Mouse (Mus musculus): ENCODE measurements around the gene Gm28230. TPM values are rescaled to one million over a fixed set of nuclear protein-coding genes. Genes with fewer than 3 reads are reported as not detected.

Gene Gm28230
- polyA plus RNA-seq, 1 experiment: 0.18 TPM

- Histone ChIP-seq H3K4me1 (ENCODE audit: control insufficient read depth, insufficient read depth, low read length) (no peaks in the 10 kb centered on the region), H3K4me3 (replicated peaks; ENCODE audit: extremely low read depth, low read depth, low read length) (no peak overlapping the region)
- no peak for TF ChIP-seq POLR2A (IDR thresholded peaks at IDR 0.05; ENCODE audit: borderline replicate concordance, extremely low read depth, low read depth, low read length)
- no peak for TF ChIP-seq CTCF (IDR thresholded peaks at IDR 0.05; ENCODE audit: insufficient read depth, low read length)
- no peak for DNase-seq
- WGBS: 8% methylated on average over 26 of the region's 26 CpGs
Observed at GRCm38 (mm10) chr2:74703720-74704392, 22.7 kb upstream of the Gm28230 start.

- WGBS: 4% methylated on average over 47 of the region's 52 CpGs
- no peak for DNase-seq
- Histone ChIP-seq H3K4me1 (ENCODE audit: control insufficient read depth, insufficient read depth, low read length) (no peaks in the 10 kb centered on the region), H3K4me3 (replicated peaks; ENCODE audit: extremely low read depth, low read depth, low read length) (no peak within 1 kb of the TSS)
- TF ChIP-seq CTCF (IDR thresholded peaks at IDR 0.05; ENCODE audit: insufficient read depth, low read length) (no peak), POLR2A (IDR thresholded peaks at IDR 0.05; ENCODE audit: borderline replicate concordance, extremely low read depth, low read depth, low read length) (no peak)
Observed at GRCm38 (mm10) chr2:74704393-74704998, 22.0 kb upstream of the Gm28230 start, which contains the start of gene Hoxd8. TSS of gene Hoxd8 (plus strand) at chr2:74704615.

DNA sequence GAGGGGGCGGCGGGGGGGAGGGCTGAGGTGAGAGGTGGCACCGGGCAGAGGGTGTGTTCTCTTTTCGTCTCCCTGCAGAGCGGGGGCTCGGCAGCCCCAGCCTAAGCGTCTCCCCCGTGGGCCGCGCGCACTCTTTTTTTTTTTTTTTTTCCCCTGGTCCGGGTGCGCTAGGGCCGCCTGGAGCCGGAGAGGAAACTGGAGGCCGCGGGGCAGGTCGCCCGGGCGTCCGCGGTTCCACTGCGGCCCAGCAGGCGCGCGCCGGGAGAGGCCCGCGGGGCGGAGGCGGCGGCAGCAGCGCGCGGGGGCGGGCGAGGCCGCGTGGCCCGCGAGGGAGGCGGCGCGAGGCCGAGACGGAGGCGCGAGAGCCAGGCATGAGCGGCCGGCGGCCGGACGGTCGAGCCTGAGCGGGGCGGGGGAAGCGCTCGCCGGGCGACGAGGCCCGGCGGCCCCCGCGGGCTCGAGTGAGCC, 21.5 kb upstream of the Gm28230 start:
- no peak for TF ChIP-seq CTCF (IDR thresholded peaks at IDR 0.05; ENCODE audit: insufficient read depth, low read length)
- Histone ChIP-seq H3K4me1 (ENCODE audit: control insufficient read depth, insufficient read depth, low read length) (no peaks in the 10 kb centered on the region), H3K4me3 (replicated peaks; ENCODE audit: extremely low read depth, low read depth, low read length) (no peak overlapping the region)
- DNase-seq: no peak
- under 1% methylated on average over 64 of the region's 66 CpGs for WGBS

DNA sequence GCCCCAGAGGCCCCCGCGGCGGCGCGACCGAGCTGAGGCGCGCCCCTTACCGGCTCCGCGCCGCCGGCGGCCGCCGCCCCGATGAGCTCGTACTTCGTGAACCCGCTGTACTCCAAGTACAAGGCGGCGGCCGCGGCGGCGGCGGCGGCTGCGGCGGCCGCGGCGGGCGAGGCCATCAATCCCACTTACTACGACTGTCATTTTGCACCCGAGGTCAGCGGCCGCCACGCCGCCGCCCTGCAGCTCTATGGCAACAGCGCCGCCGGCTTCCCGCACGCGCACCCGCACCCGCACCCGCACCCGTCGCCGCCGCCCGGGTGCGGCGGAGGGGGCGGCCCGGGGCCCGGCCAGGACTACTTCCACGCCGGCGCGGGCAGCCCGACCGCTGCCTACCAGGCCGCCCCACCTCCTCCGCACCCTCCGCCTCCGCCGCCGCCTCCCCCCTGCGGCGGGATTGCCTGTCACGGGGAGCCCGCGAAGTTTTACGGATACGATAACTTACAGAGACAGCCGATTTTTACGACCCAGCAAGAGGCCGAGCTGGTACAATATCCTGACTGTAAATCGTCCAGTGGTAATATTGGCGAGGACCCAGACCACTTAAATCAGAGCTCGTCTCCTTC, 20.9 kb upstream of the Gm28230 start:
- 3% methylated on average over 82 of the region's 85 CpGs for WGBS
- no peak for TF ChIP-seq POLR2A (IDR thresholded peaks at IDR 0.05; ENCODE audit: borderline replicate concordance, extremely low read depth, low read depth, low read length)
- TF ChIP-seq CTCF (IDR thresholded peaks at IDR 0.05; ENCODE audit: insufficient read depth, low read length): no peak
- no peak for DNase-seq
- no peaks in the 10 kb centered on the region for H3K4me1 ChIP-seq (ENCODE audit: control insufficient read depth, insufficient read depth, low read length)
- no peak overlapping the region for H3K4me3 ChIP-seq (replicated peaks; ENCODE audit: extremely low read depth, low read depth, low read length)

- Histone ChIP-seq H3K4me3 (replicated peaks; ENCODE audit: extremely low read depth, low read depth, low read length) (no peak overlapping the region), H3K4me1 (ENCODE audit: control insufficient read depth, insufficient read depth, low read length) (no peaks in the 10 kb centered on the region)
- DNase-seq: no peak
- WGBS: 6% methylated on average over 13 of the region's 13 CpGs
- TF ChIP-seq POLR2A (IDR thresholded peaks at IDR 0.05; ENCODE audit: borderline replicate concordance, extremely low read depth, low read depth, low read length): no peak
- no peak for TF ChIP-seq CTCF (IDR thresholded peaks at IDR 0.05; ENCODE audit: insufficient read depth, low read length)
Observed at GRCm38 (mm10) chr2:74706393-74706960, 20.1 kb upstream of the Gm28230 start.

GRCm38 (mm10) chr2:74707599-74707998, 18.9 kb upstream of the Gm28230 start:
- Histone ChIP-seq H3K4me3 (replicated peaks; ENCODE audit: extremely low read depth, low read depth, low read length) (no peak overlapping the region), H3K4me1 (ENCODE audit: control insufficient read depth, insufficient read depth, low read length) (no peaks in the 10 kb centered on the region)
- 27% methylated on average over 7 of the region's 7 CpGs for WGBS
- DNase-seq: no peak
- TF ChIP-seq CTCF (IDR thresholded peaks at IDR 0.05; ENCODE audit: insufficient read depth, low read length) (no peak), POLR2A (IDR thresholded peaks at IDR 0.05; ENCODE audit: borderline replicate concordance, extremely low read depth, low read depth, low read length) (no peak)

DNA sequence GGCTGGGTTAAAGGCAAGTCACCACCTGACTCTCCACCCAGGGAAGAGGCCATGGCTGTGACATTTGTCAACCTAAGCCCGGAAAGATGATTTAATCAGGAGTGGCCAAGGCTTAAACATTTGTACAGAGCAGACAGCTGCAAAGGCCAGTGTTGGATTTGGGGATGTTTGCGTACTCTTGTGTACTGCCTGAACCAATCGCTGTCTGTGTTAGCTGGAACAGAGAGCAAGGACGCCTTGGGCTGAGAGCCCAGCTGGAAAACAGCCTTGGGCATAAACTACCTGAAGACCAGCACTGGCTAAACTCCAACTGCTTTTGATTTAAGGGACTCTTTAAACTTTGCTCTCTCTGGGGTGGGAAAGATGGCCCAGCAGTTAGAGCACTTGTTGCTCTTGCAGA, 17.9 kb upstream of the Gm28230 start:
- TF ChIP-seq POLR2A (IDR thresholded peaks at IDR 0.05; ENCODE audit: borderline replicate concordance, extremely low read depth, low read depth, low read length) (no peak), CTCF (IDR thresholded peaks at IDR 0.05; ENCODE audit: insufficient read depth, low read length) (no peak)
- no peaks in the 10 kb centered on the region for H3K4me1 ChIP-seq (ENCODE audit: control insufficient read depth, insufficient read depth, low read length)
- no peak overlapping the region for H3K4me3 ChIP-seq (replicated peaks; ENCODE audit: extremely low read depth, low read depth, low read length)
- no peak for DNase-seq
- WGBS: 21% methylated on average over 4 of the region's 4 CpGs

GRCm38 (mm10) chr2:74709465-74710419, 16.8 kb upstream of the Gm28230 start:
- Histone ChIP-seq H3K4me1 (ENCODE audit: control insufficient read depth, insufficient read depth, low read length) (no peaks in the 10 kb centered on the region), H3K4me3 (replicated peaks; ENCODE audit: extremely low read depth, low read depth, low read length) (no peak overlapping the region)
- 13% methylated on average over 5 of the region's 5 CpGs for WGBS
- TF ChIP-seq POLR2A (IDR thresholded peaks at IDR 0.05; ENCODE audit: borderline replicate concordance, extremely low read depth, low read depth, low read length) (no peak), CTCF (IDR thresholded peaks at IDR 0.05; ENCODE audit: insufficient read depth, low read length) (no peak)
- no peak for DNase-seq

All from lung, adult 2 months (tissue).